Mouse (Mus musculus) intestine, embryonic 14.5 days (tissue): Measurements from ENCODE around the gene Ndufb5. TPM values are rescaled to one million over a fixed set of nuclear protein-coding genes. Genes with fewer than 3 reads are reported as not detected.
"Not testable (repeated sequence)": the region's sequence is repeated elsewhere in the genome, so short reads cannot be mapped to it uniquely, and the experiment has no call there.

Experiments used
- ATAC-seq: fragments of 200-750 bp; cut with Nextera tagmentation; replicated peaks from 2 replicates; pipeline ENCODE4 v1.8.0; 2017; ENCODE audit warnings: low read depth, moderate number of reproducible peaks, moderate TSS enrichment, moderate library complexity; ENCODE audit not compliant: low FRiP score, low TSS enrichment
- DNase-seq: peaks from one replicate; pipeline ENCODE4 v3.0.0-alpha.2; 2018; ENCODE audit warnings: low spot score
- H3K27ac ChIP-seq: fragments of 300-500 bp; sonication (generic); 2 replicates; pipeline ENCODE4 v1.5.1; 2014; ENCODE audit warnings: low read depth, mild to moderate bottlenecking, control low read depth
- H3K27me3 ChIP-seq: fragments of 300-500 bp; sonication (generic); replicated peaks from 2 replicates; pipeline ENCODE4 v1.6.1; 2014; ENCODE audit warnings: low read length, control low read depth; ENCODE audit not compliant: control insufficient read depth, insufficient read depth
- H3K36me3 ChIP-seq: fragments of 300-500 bp; sonication (generic); 2 replicates; pipeline ENCODE4 v1.6.1; 2014; ENCODE audit warnings: low read length, control low read depth; ENCODE audit not compliant: control insufficient read depth, insufficient read depth
- H3K4me1 ChIP-seq: fragments of 300-500 bp; sonication (generic); replicated peaks from 2 replicates; pipeline ENCODE4 v1.6.1; 2014; ENCODE audit warnings: low read length, control low read depth, mixed read lengths; ENCODE audit not compliant: control insufficient read depth, insufficient read depth
- H3K4me2 ChIP-seq: fragments of 300-500 bp; sonication (generic); 2 replicates; pipeline ENCODE4 v1.6.1; 2014; ENCODE audit warnings: low read length
- H3K4me3 ChIP-seq: fragments of 300-500 bp; sonication (generic); 2 replicates; pipeline ENCODE4 v1.5.1; 2014; ENCODE audit warnings: low read depth, low read length, control low read depth, mixed read lengths
- H3K9ac ChIP-seq: fragments of 300-500 bp; sonication (generic); 2 replicates; pipeline ENCODE4 v1.6.1; 2014; ENCODE audit warnings: mild to moderate bottlenecking, low read length
- H3K9me3 ChIP-seq: fragments of 300-500 bp; sonication (generic); 2 replicates; pipeline ENCODE4 v1.6.1; 2016; ENCODE audit warnings: low read length, control low read depth; ENCODE audit not compliant: control insufficient read depth
- WGBS: fragments of 180-500 bp; shearing (Covaris S2); extraction: QIAGEN DNeasy Blood & Tissue Kit; methylation state at CpG from one replicate; pipeline ENCODE4 v1.1.7; 2014; 5-methylcytosine and 5-hydroxymethylcytosine counted together
- polyA plus RNA-seq: library from polyadenylated mRNA; unstranded; fragments of >200 nt; fragmentation: Nextera tagmentation; extraction: Ambion mirVana; gene quantifications from 2 replicates; pipeline ENCODE4 v1.2.1, GENCODE M21; 2014

The Ndufb5 gene
- polyA plus RNA-seq, 1 experiment from 2014 or later = 364 TPM

- peaks cover 70% of the 10 kb centered on the region for H3K36me3 ChIP-seq
Measured at GRCm38 (mm10) chr3:32713711-32714110, 23.1 kb upstream of the Ndufb5 start.

DNA sequence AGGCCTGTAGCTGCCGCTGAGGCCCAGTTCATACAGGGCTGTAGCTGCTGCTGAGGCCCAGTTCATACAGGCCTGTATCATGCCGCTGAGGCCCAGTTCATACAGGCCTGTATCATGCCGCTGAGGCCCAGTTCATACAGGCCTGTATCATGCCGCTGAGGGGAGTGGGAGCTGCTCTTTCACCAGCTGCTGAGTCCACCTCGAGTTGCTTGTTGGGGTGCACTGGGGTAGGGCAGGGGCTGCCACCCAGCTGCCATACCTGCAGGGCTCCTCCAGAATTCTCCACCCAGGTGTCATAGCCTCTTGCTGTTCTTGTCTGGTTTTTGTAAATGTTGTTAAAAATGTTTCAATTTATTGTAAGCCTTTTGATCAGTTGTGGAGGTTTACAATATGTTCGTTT is 19.4 kb upstream of the Ndufb5 start:
- not testable (repeated sequence) for H3K9me3 ChIP-seq, H3K4me3 ChIP-seq, H3K9ac ChIP-seq, ATAC-seq, H3K4me2 ChIP-seq, H3K27me3 ChIP-seq, H3K27ac ChIP-seq, DNase-seq, H3K4me1 ChIP-seq
- peaks cover 95% of the 10 kb centered on the region for H3K36me3 ChIP-seq
- WGBS = 95% methylated on average over 6 of the region's 6 CpGs

More at GRCm38 (mm10) chr3:32713711-32714110, 23.1 kb upstream of the Ndufb5 start:
- Histone ChIP-seq H3K9me3 (no peaks in the 10 kb centered on the region), H3K9ac (no peak overlapping the region), H3K27me3 (no peaks in the 10 kb centered on the region), H3K4me3 (no peak overlapping the region), H3K4me1 (peaks cover 8% of the 10 kb centered on the region), H3K4me2 (no peak overlapping the region), H3K27ac (no peak overlapping the region)
- no peak for DNase-seq
- 88% methylated on average over 3 of the region's 3 CpGs for WGBS
- no peak for ATAC-seq

DNA sequence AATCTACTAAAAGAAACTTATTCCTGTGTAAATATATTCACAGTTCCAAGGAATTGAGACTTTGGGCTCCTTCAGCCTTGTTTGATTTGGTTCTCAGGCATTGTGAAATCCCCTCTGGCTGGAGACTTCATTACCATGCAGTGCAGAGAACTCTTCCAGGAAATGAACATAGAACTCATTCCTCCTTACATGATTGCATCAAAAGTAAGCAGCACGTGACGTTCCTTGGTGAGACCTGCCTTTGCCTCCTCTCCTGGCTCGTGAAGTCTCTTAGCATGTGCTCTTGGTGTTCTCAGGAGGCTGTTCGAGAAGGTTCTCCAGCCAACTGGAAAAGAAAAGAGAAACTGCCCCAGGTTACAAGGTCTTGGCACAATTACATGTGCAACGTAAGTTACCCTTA is 18.5 kb upstream of the Ndufb5 start:
- no peak overlapping the region for H3K4me2 ChIP-seq
- WGBS = 93% methylated on average over 5 of the region's 5 CpGs
- no peak overlapping the region for H3K9ac ChIP-seq
- H3K4me1 ChIP-seq = no peaks in the 10 kb centered on the region
- no peak for ATAC-seq
- peaks cover 95% of the 10 kb centered on the region for H3K36me3 ChIP-seq
- no peak for DNase-seq
- no peaks in the 10 kb centered on the region for H3K9me3 ChIP-seq
- no peak overlapping the region for H3K4me3 ChIP-seq
- H3K27me3 ChIP-seq = no peaks in the 10 kb centered on the region
- H3K27ac ChIP-seq = no peak overlapping the region

DNA sequence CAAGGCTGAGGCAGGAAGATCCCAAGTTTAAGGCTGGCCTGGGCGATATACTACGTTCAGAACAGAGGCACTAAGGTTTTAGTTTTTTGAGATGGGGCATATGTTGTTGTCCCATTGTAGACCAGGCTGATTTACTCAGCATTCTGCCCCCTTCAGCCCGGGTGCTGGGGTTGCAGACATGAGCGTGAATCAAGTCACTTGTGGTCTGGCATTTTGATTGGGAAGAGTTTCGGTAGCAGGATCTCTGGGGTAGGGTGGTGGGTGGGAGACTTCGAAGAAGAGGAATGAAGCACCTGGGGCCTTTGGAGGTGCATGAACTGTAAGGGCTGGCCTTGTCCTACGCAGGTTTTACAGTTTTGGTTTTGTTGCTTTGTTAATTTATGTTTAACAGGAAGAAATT is 12.6 kb upstream of the Ndufb5 start:
- no peaks in the 10 kb centered on the region for H3K9me3 ChIP-seq
- H3K4me2 ChIP-seq = no peak overlapping the region
- no peak overlapping the region for H3K9ac ChIP-seq
- ATAC-seq (no peak), DNase-seq (no peak)
- H3K27ac ChIP-seq = no peak overlapping the region
- peaks cover 92% of the 10 kb centered on the region for H3K36me3 ChIP-seq
- H3K4me1 ChIP-seq = no peaks in the 10 kb centered on the region
- 92% methylated on average over 7 of the region's 7 CpGs for WGBS
- no peak overlapping the region for H3K4me3 ChIP-seq
- H3K27me3 ChIP-seq = no peaks in the 10 kb centered on the region

DNA sequence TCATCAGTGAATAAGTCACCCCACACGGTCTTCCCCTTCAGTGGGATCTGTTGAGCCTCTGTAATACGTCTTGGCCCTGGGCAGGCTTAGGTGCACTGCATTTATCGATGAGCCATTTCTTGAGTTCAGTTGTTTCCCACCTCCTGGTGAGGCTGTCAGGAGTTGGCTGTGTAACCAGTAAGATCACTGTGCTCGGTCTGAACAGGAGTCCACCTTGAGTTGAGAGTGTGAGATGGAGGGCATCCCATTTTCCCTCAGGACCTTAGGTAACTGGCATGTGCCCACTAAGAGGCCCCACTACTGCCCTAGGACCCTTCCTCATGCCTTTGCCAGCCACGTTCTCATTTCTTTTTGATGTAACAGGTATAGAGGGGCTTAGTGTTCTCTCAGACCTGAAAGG is 10.8 kb upstream of the Ndufb5 start:
- H3K4me3 ChIP-seq = no peak overlapping the region
- no peaks in the 10 kb centered on the region for H3K9me3 ChIP-seq
- no peak overlapping the region for H3K27ac ChIP-seq
- no peak for ATAC-seq
- H3K36me3 ChIP-seq = peaks cover 92% of the 10 kb centered on the region
- 79% methylated on average over 5 of the region's 5 CpGs for WGBS
- no peak for DNase-seq
- no peak overlapping the region for H3K4me2 ChIP-seq
- H3K4me1 ChIP-seq = no peaks in the 10 kb centered on the region
- no peak overlapping the region for H3K9ac ChIP-seq
- no peaks in the 10 kb centered on the region for H3K27me3 ChIP-seq

DNA sequence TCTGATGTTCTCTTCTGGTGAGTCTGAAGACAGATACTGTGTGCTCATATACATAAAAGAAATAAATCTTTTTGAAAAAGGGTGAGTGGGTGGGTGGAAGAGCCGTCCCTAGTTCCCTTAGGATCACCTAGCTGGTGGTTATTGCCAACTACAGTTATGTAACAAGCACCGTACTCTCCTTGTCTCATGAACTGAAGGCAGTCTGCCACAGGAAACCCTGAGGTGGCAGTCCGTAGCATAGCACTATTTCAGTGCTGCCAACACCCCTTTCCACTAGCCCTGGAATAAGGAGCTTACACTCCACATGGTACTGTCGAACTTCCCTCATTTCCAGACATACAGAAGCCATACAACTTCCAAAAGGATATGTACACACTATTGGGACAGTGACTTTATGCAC is 8.9 kb upstream of the Ndufb5 start:
- WGBS = 81% methylated on average over 4 of the region's 4 CpGs
- H3K27me3 ChIP-seq = no peaks in the 10 kb centered on the region
- H3K4me1 ChIP-seq = no peaks in the 10 kb centered on the region
- no peak overlapping the region for H3K4me2 ChIP-seq
- H3K9me3 ChIP-seq = no peaks in the 10 kb centered on the region
- no peak overlapping the region for H3K9ac ChIP-seq
- H3K36me3 ChIP-seq = peaks cover 86% of the 10 kb centered on the region
- H3K4me3 ChIP-seq = no peak overlapping the region
- H3K27ac ChIP-seq = no peak overlapping the region
- DNase-seq (no peak), ATAC-seq (no peak)

- DNase-seq (no peak), ATAC-seq (no peak)
- Histone ChIP-seq H3K9me3 (no peaks in the 10 kb centered on the region), H3K27ac (peak within 1 kb of the TSS; percentile 80), H3K4me3 (peak within 1 kb of the TSS; percentile 98), H3K4me1 (peaks cover 11% of the 10 kb centered on the region), H3K4me2 (peak within 1 kb of the TSS; percentile 87), H3K27me3 (no peaks in the 10 kb centered on the region), H3K9ac (peak within 1 kb of the TSS; percentile 84), H3K36me3 (peaks cover 41% of the 10 kb centered on the region)
- under 1% methylated on average over 31 of the region's 31 CpGs for WGBS
Measured at GRCm38 (mm10) chr3:32737172-32737655, 424 bp downstream of the Ndufb5 start, which contains the start of gene Mrpl47. Gene Mrpl47, minus strand, starts transcription at chr3:32737605.

DNA sequence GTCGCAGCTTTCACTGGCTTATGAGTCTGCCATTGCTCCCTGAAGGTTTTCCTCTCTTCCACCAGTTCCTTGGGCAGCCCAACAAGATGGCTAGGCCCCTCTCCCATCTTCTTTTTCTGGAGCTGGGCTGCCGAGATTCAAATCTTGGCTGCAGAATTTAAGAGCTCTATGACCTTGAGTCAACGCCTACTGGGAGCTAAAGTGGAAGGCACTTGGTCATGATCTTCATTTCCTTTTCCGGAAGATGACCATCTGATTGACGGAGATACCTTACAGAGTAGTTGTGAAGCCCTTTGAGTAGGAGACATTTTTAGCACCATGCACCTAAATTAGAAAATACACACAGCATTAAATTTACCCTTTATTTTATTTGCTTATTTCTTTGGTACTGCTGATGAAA is 1.8 kb downstream of the Ndufb5 start:
- ATAC-seq = no peak
- no peak overlapping the region for H3K4me2 ChIP-seq
- 91% methylated on average over 5 of the region's 5 CpGs for WGBS
- no peak for DNase-seq
- no peak overlapping the region for H3K4me3 ChIP-seq
- H3K27me3 ChIP-seq = no peaks in the 10 kb centered on the region
- H3K27ac ChIP-seq = no peak overlapping the region
- H3K9me3 ChIP-seq = no peaks in the 10 kb centered on the region
- peaks cover 11% of the 10 kb centered on the region for H3K4me1 ChIP-seq
- peaks cover 32% of the 10 kb centered on the region for H3K36me3 ChIP-seq
- no peak overlapping the region for H3K9ac ChIP-seq

GRCm38 (mm10) chr3:32742276-32742780 is 5.5 kb downstream of the Ndufb5 start:
- H3K9me3 ChIP-seq = no peaks in the 10 kb centered on the region
- no peak for DNase-seq
- peaks cover 6% of the 10 kb centered on the region for H3K4me1 ChIP-seq
- no peak overlapping the region for H3K9ac ChIP-seq
- no peak for ATAC-seq
- H3K27me3 ChIP-seq = no peaks in the 10 kb centered on the region
- no peak overlapping the region for H3K27ac ChIP-seq
- H3K36me3 ChIP-seq = peaks cover 48% of the 10 kb centered on the region
- no peak overlapping the region for H3K4me2 ChIP-seq
- no peak overlapping the region for H3K4me3 ChIP-seq
- 79% methylated on average over 2 of the region's 2 CpGs for whole genome bisulfite sequencing
